In genomic region chr1:178321730-178322357, GRCm38 (mm10) we compare ENCODE assay signal across 12 mouse cellular contexts. TPM values are rescaled to one million over a fixed set of nuclear protein-coding genes. Genes with fewer than 3 reads are reported as not detected.
DNase-seq lines count a peak whose midpoint lies in the region; ATAC-seq and TF ChIP-seq lines count a peak whose summit lies in the region.
"Had no signal": no experiment of that assay in that cellular context is flagged by ENCODE, and none has a peak within 500 bp of the region (broad histone marks: within the 10 kb centered on the region; RNA-seq: fewer than 3 reads in every experiment).

No protein-coding gene starts in this region.

- H3K27me3 ChIP-seq in heart, embryonic 14.5 days (ENCODE audit: control insufficient read depth, insufficient read depth, low read length): no peaks in the 10 kb centered on the region
- no peaks in the 10 kb centered on the region for H3K27me3 ChIP-seq in midbrain, embryonic 11.5 days (ENCODE audit: control insufficient read depth, insufficient read depth, low read length)
- H3K27me3 ChIP-seq in midbrain, postnatal 0 days (ENCODE audit: insufficient read depth, low read length): no peaks in the 10 kb centered on the region
- H3K27me3 ChIP-seq in neural tube, embryonic 15.5 days (replicated peaks): no peaks in the 10 kb centered on the region

- no peak for TF ChIP-seq CTCF in midbrain, postnatal 0 days (IDR thresholded peaks at IDR 0.05)

- peaks cover 63% of the 10 kb centered on the region for H3K36me3 ChIP-seq in heart, embryonic 14.5 days (ENCODE audit: control insufficient read depth, insufficient read depth, low read length)
- peaks cover 15% of the 10 kb centered on the region; the same call in 1 of the 2 replicates for H3K36me3 ChIP-seq in midbrain, embryonic 11.5 days (ENCODE audit: control insufficient read depth, insufficient read depth, low read length)
- peaks cover 18% of the 10 kb centered on the region; the same call in 1 of the 2 replicates for H3K36me3 ChIP-seq in midbrain, postnatal 0 days (ENCODE audit: insufficient read depth, low read length)
- H3K36me3 ChIP-seq in neural tube, embryonic 15.5 days: peaks cover 31% of the 10 kb centered on the region

- 71% methylated on average over 4 of the region's 4 CpGs for WGBS in heart, embryonic 14.5 days
- 76% methylated on average over 4 of the region's 4 CpGs for WGBS in midbrain, embryonic 11.5 days
- WGBS in midbrain, postnatal 0 days: 50% methylated on average over 4 of the region's 4 CpGs
- WGBS in neural tube, embryonic 15.5 days: 60% methylated on average over 4 of the region's 4 CpGs

- peak overlapping the region; percentile 77 for H3K4me2 ChIP-seq in heart, embryonic 14.5 days (ENCODE audit: low read length)
- peak overlapping the region; percentile 6; the same call in 1 of the 2 replicates for H3K4me2 ChIP-seq in midbrain, embryonic 11.5 days
- no peak overlapping the region for H3K4me2 ChIP-seq in midbrain, postnatal 0 days (ENCODE audit: low read depth, low read length, poor library complexity, severe bottlenecking)
- H3K4me2 ChIP-seq in neural tube, embryonic 15.5 days: peak overlapping the region; percentile 68

- H3K4me1 ChIP-seq in heart, embryonic 14.5 days (ENCODE audit: control insufficient read depth in 2 of 2, insufficient read depth in 2 of 2, low read length in 2 of 2): peaks cover 0 to 29% of the 10 kb centered on the region in 2 experiments; a peak in 2 of 4 replicates
- peaks cover 18% of the 10 kb centered on the region for H3K4me1 ChIP-seq in midbrain, embryonic 11.5 days (ENCODE audit: control insufficient read depth, insufficient read depth, low read length)
- H3K4me1 ChIP-seq in midbrain, postnatal 0 days (ENCODE audit: insufficient read depth, low read length): peaks cover 11% of the 10 kb centered on the region; the same call in 1 of the 2 replicates
- H3K4me1 ChIP-seq in neural tube, embryonic 15.5 days: peaks cover 25% of the 10 kb centered on the region

- ATAC-seq in heart, embryonic 14.5 days (ENCODE audit: insufficient number of reproducible peaks, insufficient read depth, low FRiP score, low read depth): no peak
- ATAC-seq in midbrain, embryonic 11.5 days (ENCODE audit: low FRiP score): no peak
- no peak for ATAC-seq in midbrain, postnatal 0 days (ENCODE audit: low FRiP score)
- ATAC-seq in neural tube, embryonic 15.5 days (ENCODE audit: low FRiP score): no peak
- ATAC-seq: lung, postnatal 0 days had no signal

- peak overlapping the region in 1 of 2 experiments; percentile 100; a peak in 1 of 4 replicates for H3K27ac ChIP-seq in heart, embryonic 14.5 days (replicated peaks in 1 of 2; ENCODE audit: control insufficient read depth in 1 of 2, insufficient read depth in 1 of 2, low read depth in 2 of 2, low read length in 2 of 2)
- H3K27ac ChIP-seq in midbrain, embryonic 11.5 days (ENCODE audit: low read depth, low read length): no peak overlapping the region
- H3K27ac ChIP-seq in midbrain, postnatal 0 days (ENCODE audit: low read depth, low read length): no peak overlapping the region
- H3K27ac ChIP-seq in neural tube, embryonic 15.5 days (replicated peaks): no peak overlapping the region; the same call in 1 of the 2 replicates
- H3K27ac ChIP-seq: left cerebral cortex, adult 2 months had no signal

- 0 out of 4 replicates have a peak overlapping the region, but pooled peaks of 1 of the 2 experiments have one; percentile 62 for H3K4me3 ChIP-seq in heart, embryonic 14.5 days (ENCODE audit: control insufficient read depth in 1 of 2, insufficient read depth in 1 of 2, low read depth in 1 of 2, low read length in 2 of 2)
- H3K4me3 ChIP-seq in midbrain, embryonic 11.5 days (ENCODE audit: low read depth, low read length): no peak overlapping the region
- H3K4me3 ChIP-seq in midbrain, postnatal 0 days (ENCODE audit: low read depth, low read length): no peak overlapping the region
- no peak overlapping the region for H3K4me3 ChIP-seq in neural tube, embryonic 15.5 days (replicated peaks)
- H3K4me3 ChIP-seq: left cerebral cortex, adult 2 months had no signal

- no peak for DNase-seq in heart, postnatal 4 days
- DNase-seq in midbrain, embryonic 11.5 days (ENCODE audit: low spot score, missing footprints): no peak
- DNase-seq in midbrain, postnatal 0 days (ENCODE audit: low spot score): no peak
- DNase-seq in induced T-regulatory cell, adult 2 months (ENCODE audit: low read depth): peak; percentile 32
- DNase-seq in urinary bladder, postnatal 4 days (ENCODE audit: low spot score in 2 of 2): no peak
- DNase-seq in B cell, adult 2 months: no peak
- DNase-seq: kidney, adult 9 months; right cerebral cortex, postnatal 25 days had no signal

- no peaks in the 10 kb centered on the region for H3K9me3 ChIP-seq in heart, embryonic 14.5 days (ENCODE audit: control insufficient read depth, low read length)
- no peaks in the 10 kb centered on the region for H3K9me3 ChIP-seq in midbrain, embryonic 11.5 days (ENCODE audit: control insufficient read depth, low read length)
- no peaks in the 10 kb centered on the region for H3K9me3 ChIP-seq in midbrain, postnatal 0 days (ENCODE audit: low read length)
- H3K9me3 ChIP-seq in neural tube, embryonic 15.5 days (replicated peaks): no peaks in the 10 kb centered on the region

- peak overlapping the region; percentile 98; the same call in 1 of the 2 replicates for H3K9ac ChIP-seq in heart, embryonic 14.5 days (ENCODE audit: low read length)
- H3K9ac ChIP-seq in midbrain, embryonic 11.5 days (ENCODE audit: low read length): no peak overlapping the region; the same call in 1 of the 2 replicates
- H3K9ac ChIP-seq in midbrain, postnatal 0 days (replicated peaks; ENCODE audit: low read length, poor library complexity, severe bottlenecking): no peak overlapping the region
- no peak overlapping the region for H3K9ac ChIP-seq in neural tube, embryonic 15.5 days (replicated peaks)

RNA-seq across cellular contexts. Expression of gene Cox20, which starts 2.9 kb away (rescaled TPM):
- 268 and 299 TPM in 2 replicates for polyA plus RNA-seq in heart, embryonic 14.5 days (2014; fragmentation: Nextera tagmentation; extraction: Ambion mirVana)
- total RNA-seq in heart, postnatal 4 days (2021): 100 to 1,000 TPM; 146 to 147 TPM
- 123 and 126 TPM in 2 replicates for polyA plus RNA-seq in midbrain, embryonic 11.5 days (2014; fragmentation: Nextera tagmentation; extraction: Ambion mirVana)
- 32.0 and 57.6 TPM in 2 replicates for total RNA-seq in midbrain, postnatal 0 days (2014; rRNA removed)
- polyA plus RNA-seq in midbrain, postnatal 0 days (2015; fragmentation: Nextera tagmentation; extraction: Ambion mirVana): 92.4 and 108 TPM in 2 replicates
- 115 and 122 TPM in 2 replicates for polyA plus RNA-seq in neural tube, embryonic 15.5 days (2015; fragmentation: Nextera tagmentation; extraction: Ambion mirVana)

RNA-seq across cellular contexts. Expression of gene Hnrnpu, which starts 15.8 kb away (rescaled TPM):
- 294 and 316 TPM in 2 replicates for polyA plus RNA-seq in heart, embryonic 14.5 days (2014; fragmentation: Nextera tagmentation; extraction: Ambion mirVana)
- total RNA-seq in heart, postnatal 4 days (2021): 100 to 1,000 TPM; 343 to 362 TPM
- polyA plus RNA-seq in midbrain, embryonic 11.5 days (2014; fragmentation: Nextera tagmentation; extraction: Ambion mirVana): 899 and 946 TPM in 2 replicates
- 177 and 211 TPM in 2 replicates for total RNA-seq in midbrain, postnatal 0 days (2014; rRNA removed)
- 136 and 161 TPM in 2 replicates for polyA plus RNA-seq in midbrain, postnatal 0 days (2015; fragmentation: Nextera tagmentation; extraction: Ambion mirVana)
- 224 and 254 TPM in 2 replicates for polyA plus RNA-seq in neural tube, embryonic 15.5 days (2015; fragmentation: Nextera tagmentation; extraction: Ambion mirVana)
